Mouse (Mus musculus): ENCODE measurements at regions not wholly inside any gene's neighbourhood (a gene's known extent, or its start where the extent isn't known, plus 50 kb on each side); places are given as distances from the start of the nearest gene placed in this dataset.

DNA sequence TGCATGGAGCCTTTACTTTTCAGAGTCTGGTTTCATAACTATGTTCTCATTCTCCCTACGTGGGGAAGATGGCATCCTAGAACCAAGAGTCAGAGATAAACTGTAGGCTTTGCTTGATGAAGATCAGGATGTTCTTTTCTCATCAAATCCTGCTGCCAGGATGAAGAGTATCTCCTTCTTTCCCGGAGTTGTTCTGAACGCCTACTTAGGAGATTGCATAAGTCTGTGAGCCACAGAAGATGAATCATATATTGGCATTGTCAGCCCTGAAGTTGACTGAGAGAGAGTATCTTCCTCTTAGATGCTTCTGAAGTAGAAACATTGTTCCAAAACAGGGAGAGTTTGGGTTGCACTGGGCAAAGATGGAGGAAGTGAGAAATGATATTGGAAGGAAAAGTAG is 286.7 kb downstream of the Zfp619 start:
- TF ChIP-seq HCFC1 (IDR thresholded peaks at IDR 0.05; ENCODE audit: borderline replicate concordance, insufficient read depth, low read length) (no peak), MAFK (IDR thresholded peaks at IDR 0.05; ENCODE audit: insufficient read depth, low read depth, low read length) (no peak)
